Mouse (Mus musculus) E14TG2a.4 (cell line): ENCODE measurements around the gene F11.

Source experiments
- CTCF ChIP-seq: conservative IDR thresholded peaks from 2 replicates; pipeline ENCODE4 v1.5.1; 2014; ENCODE audit warnings: low read length
- POU5F1 ChIP-seq: IDR thresholded peaks from 2 replicates; pipeline ENCODE4 v1.6.1; 2014; ENCODE audit warnings: low read length, borderline replicate concordance

DNA sequence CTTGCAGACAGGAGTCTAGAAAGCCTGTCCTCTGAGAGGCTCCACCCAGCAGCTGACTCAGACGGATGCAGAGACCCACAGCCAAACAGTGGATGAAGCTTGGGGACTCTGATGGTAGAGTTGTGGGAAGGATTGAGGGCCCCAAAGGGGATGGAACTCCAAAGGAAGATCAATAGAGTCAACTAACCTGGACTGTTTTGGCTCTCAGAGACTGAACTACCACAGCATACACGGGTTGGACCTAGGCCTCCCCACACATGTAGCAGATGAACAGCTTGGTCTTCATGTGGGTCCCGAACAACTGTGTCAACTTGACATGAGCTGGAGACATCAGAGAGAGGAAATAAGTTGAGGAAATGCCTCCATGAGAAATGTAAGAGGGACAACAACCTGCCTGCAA, 1.0 kb upstream of the F11 start:
- TF ChIP-seq CTCF (no peak), POU5F1 (no peak)
